Mouse (Mus musculus): ENCODE results near the gene Rbms3. TPM values are rescaled to one million over a fixed set of nuclear protein-coding genes. Genes with fewer than 3 reads are reported as not detected.

Gene Rbms3
- total and polyA plus RNA-seq, 2 experiments from 2014 or later: 56.3 to 77.9 TPM

- H3K4me2 ChIP-seq (ENCODE audit: low read depth, low read length): no peak overlapping the region
- H3K4me3 ChIP-seq (ENCODE audit: low read length): no peak overlapping the region
- no peak overlapping the region for H3K9ac ChIP-seq (replicated peaks; ENCODE audit: low read length)
- ATAC-seq: no peak
- H3K27me3 ChIP-seq (ENCODE audit: insufficient read depth, low read length): no peaks in the 10 kb centered on the region
- 82% methylated on average over 15 of the region's 15 CpGs for WGBS
- TF ChIP-seq CTCF (IDR thresholded peaks at IDR 0.05; ENCODE audit: low read depth): no peak
- DNase-seq (ENCODE audit: low spot score): no peak
- no peaks in the 10 kb centered on the region for H3K36me3 ChIP-seq (ENCODE audit: insufficient read depth, low read length)
- no peaks in the 10 kb centered on the region for H3K9me3 ChIP-seq (ENCODE audit: low read length)
- H3K4me1 ChIP-seq (ENCODE audit: insufficient read depth, low read length): no peaks in the 10 kb centered on the region
- H3K27ac ChIP-seq: no peak overlapping the region
Observed at GRCm38 (mm10) chr9:117291066-117291850, 338.5 kb downstream of the Rbms3 start.

GRCm38 (mm10) chr9:117274846-117275245 is 354.9 kb downstream of the Rbms3 start:
- Histone ChIP-seq H3K4me2 (ENCODE audit: low read depth, low read length) (no peak overlapping the region), H3K9ac (replicated peaks; ENCODE audit: low read length) (no peak overlapping the region), H3K4me1 (ENCODE audit: insufficient read depth, low read length) (no peaks in the 10 kb centered on the region), H3K9me3 (ENCODE audit: low read length) (no peaks in the 10 kb centered on the region), H3K27ac (no peak overlapping the region), H3K4me3 (ENCODE audit: low read length) (no peak overlapping the region), H3K36me3 (ENCODE audit: insufficient read depth, low read length) (no peaks in the 10 kb centered on the region), H3K27me3 (ENCODE audit: insufficient read depth, low read length) (no peaks in the 10 kb centered on the region)
- ATAC-seq (no peak), DNase-seq (ENCODE audit: low spot score) (no peak)
- TF ChIP-seq CTCF (IDR thresholded peaks at IDR 0.05; ENCODE audit: low read depth): no peak
- WGBS: 67% methylated on average over 12 of the region's 12 CpGs

GRCm38 (mm10) chr9:117259614-117260013 is 370.1 kb downstream of the Rbms3 start:
- Histone ChIP-seq H3K4me1 (ENCODE audit: insufficient read depth, low read length) (no peaks in the 10 kb centered on the region), H3K36me3 (ENCODE audit: insufficient read depth, low read length) (no peaks in the 10 kb centered on the region), H3K4me3 (ENCODE audit: low read length) (no peak overlapping the region), H3K9ac (replicated peaks; ENCODE audit: low read length) (no peak overlapping the region), H3K9me3 (ENCODE audit: low read length) (no peaks in the 10 kb centered on the region), H3K27me3 (ENCODE audit: insufficient read depth, low read length) (no peaks in the 10 kb centered on the region), H3K27ac (no peak overlapping the region), H3K4me2 (ENCODE audit: low read depth, low read length) (no peak overlapping the region)
- TF ChIP-seq CTCF (IDR thresholded peaks at IDR 0.05; ENCODE audit: low read depth): no peak
- 89% methylated on average over 5 of the region's 5 CpGs for WGBS
- DNase-seq (ENCODE audit: low spot score): no peak
- ATAC-seq: no peak

- Histone ChIP-seq H3K27me3 (ENCODE audit: insufficient read depth, low read length) (no peaks in the 10 kb centered on the region), H3K4me2 (ENCODE audit: low read depth, low read length) (peak overlapping the region; percentile 75), H3K9ac (replicated peaks; ENCODE audit: low read length) (peak overlapping the region; percentile 25; the same call in 1 of the 2 replicates), H3K36me3 (ENCODE audit: insufficient read depth, low read length) (no peaks in the 10 kb centered on the region), H3K27ac (no peak overlapping the region), H3K4me3 (ENCODE audit: low read length) (peak overlapping the region; percentile 52), H3K4me1 (ENCODE audit: insufficient read depth, low read length) (no peaks in the 10 kb centered on the region; the same call in 1 of the 2 replicates), H3K9me3 (ENCODE audit: low read length) (no peaks in the 10 kb centered on the region)
- DNase-seq (ENCODE audit: low spot score) (peak; percentile 68), ATAC-seq (no peak)
- TF ChIP-seq CTCF (IDR thresholded peaks at IDR 0.05; ENCODE audit: low read depth): no peak
- WGBS: 22% methylated on average over 11 of the region's 11 CpGs
Observed at GRCm38 (mm10) chr9:117253361-117253760, 376.4 kb downstream of the Rbms3 start.

- peak overlapping the region; percentile 69; the same call in 1 of the 2 replicates for H3K27ac ChIP-seq
- peak; percentile 82 for ATAC-seq
- no peaks in the 10 kb centered on the region for H3K27me3 ChIP-seq (ENCODE audit: insufficient read depth, low read length)
- H3K9ac ChIP-seq (replicated peaks; ENCODE audit: low read length): peak overlapping the region; percentile 60
- no peaks in the 10 kb centered on the region for H3K9me3 ChIP-seq (ENCODE audit: low read length)
- TF ChIP-seq CTCF (IDR thresholded peaks at IDR 0.05; ENCODE audit: low read depth): no peak
- peak; percentile 65 for DNase-seq (ENCODE audit: low spot score)
- peak overlapping the region; percentile 52 for H3K4me3 ChIP-seq (ENCODE audit: low read length)
- H3K4me2 ChIP-seq (ENCODE audit: low read depth, low read length): peak overlapping the region; percentile 75
- H3K36me3 ChIP-seq (ENCODE audit: insufficient read depth, low read length): no peaks in the 10 kb centered on the region
- under 1% methylated on average over 10 of the region's 10 CpGs for WGBS
- peaks cover 6% of the 10 kb centered on the region for H3K4me1 ChIP-seq (ENCODE audit: insufficient read depth, low read length)
Observed at GRCm38 (mm10) chr9:117252411-117252861, 377.3 kb downstream of the Rbms3 start.

- DNase-seq (ENCODE audit: low spot score) (peak; percentile 71), ATAC-seq (peak; percentile 81)
- WGBS: under 1% methylated on average over 29 of the region's 29 CpGs
- H3K4me2 ChIP-seq (ENCODE audit: low read depth, low read length): peak overlapping the region; percentile 75
- peaks cover 6% of the 10 kb centered on the region for H3K4me1 ChIP-seq (ENCODE audit: insufficient read depth, low read length)
- no peaks in the 10 kb centered on the region for H3K27me3 ChIP-seq (ENCODE audit: insufficient read depth, low read length)
- TF ChIP-seq CTCF (IDR thresholded peaks at IDR 0.05; ENCODE audit: low read depth): peak; percentile 37
- peak overlapping the region; percentile 69 for H3K27ac ChIP-seq
- peak overlapping the region; percentile 52 for H3K4me3 ChIP-seq (ENCODE audit: low read length)
- no peaks in the 10 kb centered on the region for H3K36me3 ChIP-seq (ENCODE audit: insufficient read depth, low read length)
- H3K9ac ChIP-seq (replicated peaks; ENCODE audit: low read length): peak overlapping the region; percentile 60
- H3K9me3 ChIP-seq (ENCODE audit: low read length): no peaks in the 10 kb centered on the region
Observed at GRCm38 (mm10) chr9:117251521-117252368, 378.0 kb downstream of the Rbms3 start.
